ENCODE assay signal across 9 mouse cellular contexts in genomic region chr11:43549701-43550100, GRCm38 (mm10). TPM values are rescaled to one million over a fixed set of nuclear protein-coding genes. Genes with fewer than 3 reads are reported as not detected.
A peak's percentile ranks its signal among the peaks of the same experiment; 100 is the strongest.
DNase-seq lines count a peak whose midpoint lies in the region; TF ChIP-seq lines count a peak whose summit lies in the region.
"Had no signal": no experiment of that assay in that cellular context is flagged by ENCODE, and none has a peak within 500 bp of the region (broad histone marks: within the 10 kb centered on the region; RNA-seq: fewer than 3 reads in every experiment).

No protein-coding gene starts in this region.

- TF ChIP-seq POLR2A in cerebellum, adult 2 months (IDR thresholded peaks at IDR 0.05; ENCODE audit: borderline replicate concordance, insufficient read depth, low read length) = no peak
- TF ChIP-seq POLR2A in thymus, adult 2 months (IDR thresholded peaks at IDR 0.05; ENCODE audit: control insufficient read depth, extremely low read depth, insufficient read depth, low read length, poor library complexity) = no peak

- TF ChIP-seq CTCF in cerebellum, adult 2 months (IDR thresholded peaks at IDR 0.05; ENCODE audit: borderline replicate concordance, insufficient read depth, low read depth, low read length) = no peak
- no peak for TF ChIP-seq CTCF in thymus, adult 2 months (IDR thresholded peaks at IDR 0.05; ENCODE audit: borderline replicate concordance, control insufficient read depth, extremely low read depth, insufficient read depth, low read length, poor library complexity)

- H3K4me1 ChIP-seq in cerebellum, adult 2 months (ENCODE audit: control insufficient read depth, insufficient read depth, low read length) = peaks cover 29% of the 10 kb centered on the region
- peaks cover 80% of the 10 kb centered on the region for H3K4me1 ChIP-seq in heart, embryonic 10.5 days
- peaks cover 7% of the 10 kb centered on the region; the same call in 1 of the 2 replicates for H3K4me1 ChIP-seq in thymus, adult 2 months (replicated peaks; ENCODE audit: control insufficient read depth, insufficient read depth, low read length)

- no peak overlapping the region for H3K27ac ChIP-seq in cerebellum, adult 2 months (ENCODE audit: insufficient read depth, low read length)
- H3K27ac ChIP-seq in heart, embryonic 10.5 days = peak overlapping the region; percentile 87
- H3K27ac ChIP-seq in thymus, adult 2 months (ENCODE audit: control insufficient read depth, insufficient read depth, low read length) = no peak overlapping the region

- peaks cover 8% of the 10 kb centered on the region; the same call in 1 of the 2 replicates for H3K36me3 ChIP-seq in heart, embryonic 10.5 days
- no peaks in the 10 kb centered on the region for H3K36me3 ChIP-seq in thymus, adult 2 months (ENCODE audit: control insufficient read depth, insufficient read depth, low read length)

- H3K9me3 ChIP-seq in heart, embryonic 10.5 days = no peaks in the 10 kb centered on the region

- 5% methylated on average over 11 of the region's 11 CpGs for WGBS in cerebellum, adult 2 months
- 41% methylated on average over 11 of the region's 11 CpGs for WGBS in heart, embryonic 10.5 days
- 89% methylated on average over 11 of the region's 11 CpGs for WGBS in thymus, adult 2 months

- H3K4me3 ChIP-seq in cerebellum, adult 2 months (replicated peaks; ENCODE audit: insufficient read depth, low read depth, low read length) = no peak overlapping the region
- no peak overlapping the region for H3K4me3 ChIP-seq in heart, embryonic 10.5 days
- H3K4me3 ChIP-seq in thymus, adult 2 months (ENCODE audit: control insufficient read depth, insufficient read depth, low read length) = no peak overlapping the region

- peak; percentile 59 to 65 for DNase-seq in cerebellum, adult 2 months
- DNase-seq in cerebellum, postnatal 4 days (ENCODE audit: low spot score in 2 of 2) = no peak
- peak; percentile 68 for DNase-seq in adrenal gland, postnatal 10 days
- no peak for DNase-seq in heart, embryonic 10.5 days (ENCODE audit: low spot score)
- peak; percentile 80 for DNase-seq in kidney, postnatal 10 days
- DNase-seq in lung, postnatal 36 days = peak; percentile 68
- no peak for DNase-seq in urinary bladder, postnatal 4 days (ENCODE audit: low spot score in 2 of 2)
- no peak for DNase-seq in thymus, adult 2 months

- no peaks in the 10 kb centered on the region for H3K27me3 ChIP-seq in cerebellum, adult 2 months (ENCODE audit: control insufficient read depth, insufficient read depth, low read length)
- no peaks in the 10 kb centered on the region for H3K27me3 ChIP-seq in heart, embryonic 10.5 days (ENCODE audit: insufficient read depth, poor library complexity, severe bottlenecking)
- H3K27me3 ChIP-seq in thymus, adult 2 months (ENCODE audit: control insufficient read depth, insufficient read depth, low read length) = no peaks in the 10 kb centered on the region

RNA-seq across cellular contexts. Expression of gene Ccnjl, which starts 21.1 kb away (rescaled TPM):
- polyA plus RNA-seq in cerebellum, adult 2 months (2012; rRNA removed) = 8.4 and 10.5 TPM in 2 replicates
- total RNA-seq in adrenal gland, postnatal 10 days (2021) = 1 to 10 TPM; 8.4 to 9.9 TPM
- polyA plus RNA-seq in heart, embryonic 10.5 days (2016; fragmentation: Nextera tagmentation; extraction: Ambion mirVana) = 24.7 and 33.2 TPM in 2 replicates
- 9.4 and 10.3 TPM in 2 replicates for polyA plus RNA-seq in thymus, adult 2 months (2012; rRNA removed)

RNA-seq across cellular contexts. Expression of gene 4933415A04Rik, which starts 37.1 kb away (rescaled TPM):
- 1.5 and 1.6 TPM in 2 replicates for polyA plus RNA-seq in cerebellum, adult 2 months (2012; rRNA removed)
- total RNA-seq in adrenal gland, postnatal 10 days (2021) = 1 to 10 TPM; 1.8 TPM
- polyA plus RNA-seq in heart, embryonic 10.5 days (2016; fragmentation: Nextera tagmentation; extraction: Ambion mirVana) = 7.1 and 7.4 TPM in 2 replicates
- polyA plus RNA-seq in thymus, adult 2 months (2012; rRNA removed) = 0.59 and 0.81 TPM in 2 replicates

RNA-seq across cellular contexts. Expression of gene Fabp6, which starts 51.6 kb away (rescaled TPM):
- not detected in 2 replicates for polyA plus RNA-seq in cerebellum, adult 2 months (2012; rRNA removed)
- not detected for total RNA-seq in adrenal gland, postnatal 10 days (2021)
- not detected in 2 replicates for polyA plus RNA-seq in heart, embryonic 10.5 days (2016; fragmentation: Nextera tagmentation; extraction: Ambion mirVana)
- polyA plus RNA-seq in thymus, adult 2 months (2012; rRNA removed) = 1.4 and 1.6 TPM in 2 replicates
- polyA plus RNA-seq: C2C12 had no signal

Comparison
In these comparisons a context has a peak if more than half of its experiments do, and no peak if none do; other contexts are left out.
1. DNase-seq: peak in cerebellum, adult 2 months (2 of 2), adrenal gland, postnatal 10 days (single experiment), kidney, postnatal 10 days (single experiment) and lung, postnatal 36 days (single experiment); none in cerebellum, postnatal 4 days (0 of 2), heart, embryonic 10.5 days (single experiment), urinary bladder, postnatal 4 days (0 of 2) and thymus, adult 2 months (single experiment).